Mouse (Mus musculus): ENCODE data around the gene Nfia. TPM values are rescaled to one million over a fixed set of nuclear protein-coding genes. Genes with fewer than 3 reads are reported as not detected.
A peak's percentile ranks its signal among the peaks of the same experiment; 100 is the strongest.

Nfia gene
- total RNA-seq, 1 experiment from 2014 or later: 206 TPM

DNA sequence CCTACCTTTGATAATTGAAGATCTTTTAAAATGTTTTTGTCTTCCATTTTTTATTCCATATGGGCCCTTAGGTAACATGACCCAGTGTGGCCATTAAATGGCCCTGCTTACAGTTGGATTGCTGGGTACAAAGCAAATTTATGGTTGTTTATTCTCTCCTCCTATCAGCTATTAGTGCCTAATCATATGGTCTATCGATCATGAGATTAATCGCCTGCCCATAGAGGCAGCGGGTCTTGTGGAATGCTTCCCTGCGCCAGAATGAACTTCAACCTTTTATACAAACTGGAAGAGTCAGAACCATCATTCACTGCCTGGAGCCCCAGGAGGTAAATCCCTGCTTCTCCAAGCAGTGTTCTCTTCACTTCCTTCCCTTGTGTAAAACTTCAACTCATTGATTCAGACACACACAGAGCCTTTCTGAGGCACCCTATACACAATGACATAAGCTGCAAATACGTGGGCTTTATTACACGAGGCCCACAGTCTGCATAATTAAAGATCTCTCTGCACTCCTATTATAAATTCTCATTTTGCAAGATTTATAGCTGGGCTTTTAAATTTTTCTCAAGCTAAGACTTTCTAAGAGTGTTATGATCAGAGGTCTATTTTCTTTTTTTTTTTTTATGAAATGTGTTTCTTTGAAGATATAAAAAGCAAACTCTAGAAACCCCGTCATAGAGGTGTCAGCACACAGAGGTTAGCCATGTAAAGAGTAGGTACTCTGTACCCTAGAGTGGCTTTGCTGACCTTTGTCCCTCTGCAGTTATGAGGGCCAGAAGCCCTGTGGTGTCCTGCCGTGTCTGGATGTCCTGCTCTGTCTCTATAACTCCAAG, 67.9 kb downstream of the Nfia start:
- no peak for DNase-seq

DNA sequence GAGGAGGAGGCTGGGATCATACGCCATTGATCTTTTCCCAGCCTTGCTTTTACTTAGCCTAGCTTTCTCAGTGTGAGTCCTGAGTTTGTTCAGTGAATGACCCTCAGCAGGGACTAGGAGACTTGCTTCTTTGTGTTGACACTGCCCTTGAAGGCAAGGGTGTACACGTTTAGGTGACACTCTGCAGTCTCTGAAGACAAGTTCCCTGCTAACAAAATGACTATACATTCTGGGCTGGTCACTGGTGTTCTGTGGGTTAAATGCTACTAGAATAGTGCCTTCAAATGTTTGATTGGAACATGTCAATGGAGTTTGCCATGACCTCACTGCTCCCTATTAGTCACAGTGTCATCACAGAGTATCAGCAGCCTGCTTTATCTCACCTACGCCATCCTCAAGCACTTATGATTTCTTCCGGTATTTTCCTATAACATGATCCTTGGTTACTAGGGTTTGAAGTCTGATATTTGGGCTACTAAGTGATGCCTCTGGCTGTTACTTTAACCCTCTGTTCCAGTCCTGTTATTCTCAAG, 68.6 kb downstream of the Nfia start:
- DNase-seq: no peak

DNA sequence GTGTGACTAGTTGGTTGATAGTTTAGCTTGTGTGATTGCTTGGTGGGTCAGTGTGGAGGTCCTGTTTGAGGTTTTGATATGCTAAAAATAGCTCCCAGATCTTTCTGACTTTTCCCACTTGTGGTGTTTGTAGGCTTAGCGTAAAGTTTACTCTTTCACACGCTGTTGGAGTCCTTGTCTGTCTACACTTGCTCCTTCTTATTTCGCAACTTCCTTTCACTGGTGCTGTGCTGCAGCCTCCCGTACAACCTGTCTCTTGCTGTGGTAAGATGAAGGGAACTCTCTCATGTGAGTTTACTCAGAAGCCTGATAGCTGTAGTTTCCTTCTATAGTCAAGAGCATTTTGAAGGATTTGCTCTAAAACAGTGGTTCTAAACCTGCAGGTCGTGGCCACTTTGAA, 69.2 kb downstream of the Nfia start:
- no peak for DNase-seq

DNA sequence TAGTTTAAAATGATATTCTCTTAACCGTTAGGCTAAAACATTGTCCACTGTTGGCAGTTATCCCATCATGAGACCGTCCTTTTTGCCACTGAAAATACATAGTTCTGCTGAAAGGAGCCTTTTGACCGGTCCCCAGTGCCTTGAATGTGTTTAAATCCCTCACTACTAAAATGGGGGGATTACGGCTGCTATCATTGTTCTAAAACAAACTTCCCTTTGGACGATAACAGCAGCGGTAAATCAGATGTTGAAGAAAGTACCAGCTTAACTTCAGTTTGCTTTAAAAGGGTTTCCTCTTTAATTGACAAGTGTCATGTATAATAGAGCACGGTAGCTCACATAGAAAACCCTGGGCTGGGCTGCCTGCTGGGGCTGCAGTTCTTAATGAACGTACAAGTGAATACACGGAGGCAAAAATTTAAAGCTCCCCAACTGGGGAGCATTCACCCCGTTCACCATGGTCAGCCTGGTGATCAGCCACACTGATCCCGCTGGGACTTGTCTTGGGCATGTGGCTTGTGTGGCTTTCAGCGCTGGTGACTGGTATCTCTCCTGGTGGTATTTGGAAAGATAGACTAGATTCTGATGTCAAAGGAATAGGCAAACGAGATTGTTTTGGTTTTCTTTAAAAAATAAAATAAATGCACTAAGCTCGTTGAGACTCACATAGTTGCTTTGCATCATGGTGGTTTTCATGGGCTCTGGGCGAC, 71.6 kb downstream of the Nfia start:
- DNase-seq: no peak

DNA sequence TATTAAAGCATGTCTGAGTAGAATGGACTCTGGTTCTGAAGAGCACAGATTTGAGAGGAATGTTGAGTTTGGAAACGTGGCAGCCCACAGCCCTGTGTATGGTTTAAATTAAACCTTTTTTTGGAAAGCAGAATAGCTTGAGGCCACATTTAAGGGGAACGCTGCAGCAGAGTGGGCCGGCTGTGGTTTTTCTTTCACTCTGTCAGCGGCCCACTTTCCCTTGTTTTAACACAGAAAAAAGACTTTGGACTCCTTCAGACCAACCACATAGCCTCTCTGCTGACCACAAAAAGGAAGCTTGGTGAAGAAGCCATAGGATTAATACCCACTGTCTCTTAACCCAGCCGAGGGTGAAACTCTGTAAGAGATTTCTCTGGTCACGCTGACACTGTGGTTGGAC, 72.4 kb downstream of the Nfia start:
- DNase-seq: no peak

DNA sequence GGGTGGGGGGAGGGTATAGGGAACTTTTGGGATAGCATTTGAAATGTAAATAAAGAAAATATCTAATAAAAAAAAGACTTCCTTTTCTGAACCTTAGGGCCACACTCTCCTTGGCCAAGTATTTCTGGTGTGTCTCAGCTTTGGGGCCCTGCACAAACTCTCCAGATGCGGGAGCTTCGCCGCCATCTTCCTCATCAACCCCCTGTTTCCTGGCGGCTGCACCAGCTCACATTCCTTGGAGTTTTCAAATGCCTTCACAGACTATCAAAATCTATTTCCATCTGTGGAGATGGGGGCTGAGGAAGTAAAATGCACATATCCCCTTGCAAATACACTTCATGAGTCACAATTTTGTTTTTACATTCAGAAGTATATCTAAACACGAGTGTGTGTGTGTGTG, 75.1 kb downstream of the Nfia start:
- no peak for DNase-seq

DNA sequence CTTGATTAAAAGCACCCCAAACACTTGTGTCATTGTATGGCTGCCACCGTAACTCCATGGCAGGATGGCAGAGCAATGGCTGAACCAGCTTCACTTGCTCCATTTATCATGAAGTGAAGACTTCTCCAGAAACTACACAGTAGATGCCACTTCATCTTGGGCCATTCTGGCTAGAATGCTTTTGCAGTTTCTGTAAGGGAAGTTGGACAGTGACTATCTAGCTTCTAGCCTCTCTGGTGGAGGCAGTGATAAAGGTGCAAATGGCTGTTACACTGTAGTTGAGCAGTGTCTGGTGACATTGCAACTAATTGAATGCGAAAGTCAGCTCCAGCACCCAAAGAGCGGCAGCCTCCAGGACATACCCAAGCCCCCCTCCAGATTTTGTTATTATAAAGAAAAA, 78.5 kb downstream of the Nfia start:
- no peak for DNase-seq

DNA sequence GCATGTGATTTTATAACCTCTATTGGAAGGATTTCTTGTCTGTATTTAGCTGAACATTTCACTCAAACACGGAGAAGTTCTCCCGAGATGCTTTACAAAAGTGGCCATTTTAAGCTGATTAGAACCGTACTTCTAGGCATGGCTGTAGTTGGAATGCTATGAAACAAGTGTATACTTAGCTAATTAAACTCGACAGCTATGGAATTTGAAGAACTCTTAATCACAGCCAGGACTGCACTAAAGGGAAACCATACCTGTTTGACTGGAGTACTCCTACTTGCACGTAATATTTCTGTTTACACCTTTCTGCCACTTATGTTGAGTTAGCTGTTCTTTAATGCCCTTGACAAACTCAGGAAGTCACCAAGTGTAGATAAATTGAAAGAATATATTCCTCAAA, 79.2 kb downstream of the Nfia start:
- DNase-seq: no peak

DNA sequence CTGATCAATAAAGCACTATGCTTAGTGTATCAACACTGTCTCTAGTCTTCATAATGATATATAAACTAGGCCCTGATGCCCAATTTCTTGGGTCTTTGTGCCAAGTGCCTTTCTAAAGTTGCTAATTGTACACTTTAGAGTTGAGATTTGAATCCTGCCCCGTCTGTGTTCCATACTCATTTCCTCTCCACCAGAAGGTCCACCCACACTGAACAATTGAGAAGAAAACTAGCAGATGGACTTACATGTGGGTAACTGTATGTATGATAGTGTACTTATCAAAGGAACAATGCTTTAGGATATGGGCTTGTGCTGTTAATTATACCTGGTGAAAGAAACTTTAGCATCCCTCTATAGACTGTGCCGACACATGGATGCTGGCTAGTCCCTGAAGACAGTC, 80.1 kb downstream of the Nfia start:
- no peak for DNase-seq

DNA sequence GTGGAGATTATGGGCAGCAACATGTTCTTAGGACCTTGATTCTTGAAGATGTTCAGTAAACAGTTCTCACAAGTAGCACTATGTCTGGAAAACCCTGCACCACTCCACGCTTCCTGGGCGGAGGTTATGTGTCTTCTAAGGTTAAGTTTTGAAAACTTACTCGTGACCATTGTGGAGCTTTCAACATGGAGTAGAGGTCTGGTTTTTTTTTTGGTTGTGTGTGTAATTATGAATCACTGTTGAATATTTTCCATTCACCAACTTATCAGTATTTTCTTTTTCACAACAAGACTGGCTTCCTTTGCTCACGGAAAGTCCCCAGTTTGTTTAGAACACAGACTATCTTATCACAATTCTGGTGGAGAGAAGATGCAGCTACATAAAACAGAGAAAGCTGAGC, 82.2 kb downstream of the Nfia start:
- DNase-seq: no peak

DNA sequence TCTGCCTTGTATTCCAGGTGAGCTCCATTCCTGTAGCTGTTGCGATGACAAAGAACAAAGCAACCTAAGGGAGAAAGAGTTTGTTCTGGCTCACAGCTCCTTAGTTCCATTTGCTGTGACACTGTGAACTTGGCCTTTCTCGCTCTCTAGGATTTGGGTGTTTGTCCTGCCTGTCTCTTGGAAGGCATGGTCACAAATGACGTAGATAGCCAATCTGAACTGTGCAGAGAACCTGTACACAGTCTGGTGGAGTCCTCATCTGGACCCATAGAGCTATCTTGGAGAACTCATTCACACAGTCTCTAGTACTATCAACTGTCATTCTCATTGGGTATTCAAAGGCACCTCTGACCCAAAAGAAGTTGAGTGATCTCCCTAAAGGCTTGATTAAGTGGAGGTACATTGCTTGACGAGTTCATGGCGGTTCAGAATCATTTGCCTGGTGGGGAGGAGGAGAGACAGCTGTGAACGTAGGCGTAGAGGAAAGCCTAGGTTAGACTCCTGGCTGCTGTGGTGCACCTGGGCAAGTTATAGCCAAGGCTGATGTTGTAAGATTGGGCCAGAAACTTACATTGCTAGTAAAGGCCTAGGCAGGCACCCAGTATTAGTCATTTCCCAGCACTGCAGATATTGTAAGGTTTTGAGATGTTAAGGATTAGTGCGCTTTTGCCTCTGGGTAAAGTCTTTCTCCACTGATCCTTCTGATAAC, 83.3 kb downstream of the Nfia start:
- DNase-seq: no peak

DNA sequence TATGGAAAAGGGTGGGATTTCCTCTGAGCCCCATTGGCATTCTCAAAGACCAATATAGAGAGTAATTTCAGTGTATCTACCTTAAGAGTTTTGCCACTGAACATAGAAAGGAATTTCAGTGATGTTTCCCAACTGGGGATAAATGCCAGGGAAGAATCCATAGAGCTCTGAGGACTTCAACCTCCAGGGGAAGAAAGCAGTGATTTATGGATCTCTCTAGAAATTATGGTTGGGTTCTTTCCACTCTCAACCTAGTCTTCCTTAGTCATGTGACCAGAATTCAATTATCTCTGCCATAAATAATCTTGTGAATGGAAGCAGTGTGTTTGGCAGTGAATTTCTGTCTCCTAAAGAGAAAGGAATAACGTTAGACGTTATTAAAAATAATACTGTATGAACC, 85.0 kb downstream of the Nfia start:
- no peak for DNase-seq

DNA sequence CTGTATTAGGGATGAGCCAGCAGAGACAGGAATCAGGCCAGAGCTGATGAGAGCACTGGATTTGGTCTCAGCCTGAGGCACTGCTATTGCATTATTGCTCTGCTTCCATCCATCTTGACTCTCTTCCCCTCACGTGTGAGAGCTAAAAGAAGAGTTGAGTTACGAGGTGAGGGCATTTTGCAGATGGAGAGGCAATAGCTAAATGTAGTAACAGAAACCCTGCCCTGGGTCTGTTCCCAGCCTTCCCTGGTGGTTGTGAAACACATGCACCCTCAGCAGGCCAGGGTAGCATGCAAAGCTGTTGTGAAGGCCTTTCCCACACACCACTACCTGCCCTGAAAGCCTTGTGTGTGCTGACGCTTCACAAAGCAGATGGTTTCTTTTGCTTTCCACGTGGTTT, 86.9 kb downstream of the Nfia start:
- no peak for DNase-seq

DNA sequence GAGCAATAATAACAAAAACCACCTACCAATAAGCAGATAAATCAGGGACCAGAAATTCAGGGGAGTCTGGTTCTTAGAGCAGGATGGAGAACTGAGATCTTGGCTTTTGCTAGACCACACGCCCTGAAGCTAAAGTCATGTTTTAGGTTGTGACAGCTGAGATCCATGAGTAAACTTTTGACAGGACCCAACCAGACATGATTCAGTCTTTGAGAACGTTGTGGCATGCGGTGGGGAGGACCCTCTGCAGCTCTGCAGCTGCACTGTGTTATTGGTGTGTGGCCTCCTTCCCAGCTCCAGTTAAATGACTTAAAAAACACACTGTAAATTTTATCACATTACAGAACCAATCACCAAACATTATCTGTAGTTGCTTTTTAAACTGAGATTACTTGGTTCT, 87.8 kb downstream of the Nfia start:
- DNase-seq: no peak

DNA sequence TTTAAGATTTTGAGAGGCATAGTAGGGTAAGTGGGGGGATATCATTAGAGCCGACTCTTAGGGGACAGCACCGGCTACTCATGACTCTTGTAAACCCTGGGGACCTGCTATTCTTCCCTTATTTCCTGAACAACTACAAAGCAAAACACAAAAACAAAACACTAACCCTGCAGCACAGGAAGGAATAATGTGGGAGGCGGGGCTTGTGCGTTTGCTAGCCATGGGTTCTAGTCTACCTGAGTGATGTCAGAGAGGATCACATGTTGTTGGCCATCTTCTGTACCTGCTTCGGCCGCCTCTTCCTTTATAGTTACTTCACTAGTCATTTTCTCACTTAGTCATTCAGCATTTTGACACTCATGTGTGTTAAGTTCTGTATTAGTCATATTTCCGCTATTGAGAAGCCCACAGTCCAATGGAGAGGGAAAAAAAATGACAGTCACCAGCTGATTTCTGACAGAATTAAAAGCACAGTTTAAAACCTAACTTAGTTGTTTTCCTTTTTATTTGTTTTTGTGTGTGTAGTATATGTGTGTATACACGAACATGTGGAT, 88.3 kb downstream of the Nfia start:
- DNase-seq: no peak

DNA sequence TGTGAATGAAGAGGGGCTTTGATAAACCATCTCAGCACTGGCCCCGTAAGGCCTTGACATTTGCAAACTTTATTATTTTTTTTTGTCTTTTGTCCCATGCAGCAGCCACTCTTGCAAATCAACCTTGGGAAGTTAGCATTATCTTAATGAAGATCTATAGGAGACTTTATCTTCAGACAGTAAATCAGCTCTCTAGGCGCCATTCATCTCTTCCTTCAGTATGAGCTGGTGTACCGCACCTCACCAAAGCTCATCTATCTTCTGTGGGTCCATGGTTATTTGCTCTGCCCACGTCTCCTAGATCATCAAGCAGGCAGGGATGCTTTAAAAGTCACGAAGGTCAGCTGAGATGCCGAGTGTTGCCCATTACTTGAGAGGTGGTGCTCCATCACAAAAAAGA, 89.8 kb downstream of the Nfia start:
- DNase-seq: no peak

DNA sequence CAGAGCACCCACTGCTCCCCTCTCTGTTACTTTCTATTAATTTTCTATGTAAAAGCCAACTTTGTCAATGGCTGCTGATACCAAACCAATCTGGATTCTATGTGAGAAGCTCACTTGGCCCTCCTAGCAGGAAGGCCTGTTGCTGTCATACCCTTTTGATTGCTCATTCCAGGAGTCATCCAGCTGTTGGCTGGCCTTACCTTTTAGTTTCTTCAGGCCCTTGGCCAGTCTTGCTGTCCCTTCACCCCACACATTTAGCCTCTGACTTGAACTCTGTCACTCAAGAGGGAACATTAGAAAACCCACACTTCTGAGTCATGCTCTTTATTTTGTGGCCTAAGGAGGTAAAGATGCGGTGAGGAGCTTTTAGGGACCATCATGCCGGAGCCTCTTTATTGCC, 91.7 kb downstream of the Nfia start:
- DNase-seq: no peak

DNA sequence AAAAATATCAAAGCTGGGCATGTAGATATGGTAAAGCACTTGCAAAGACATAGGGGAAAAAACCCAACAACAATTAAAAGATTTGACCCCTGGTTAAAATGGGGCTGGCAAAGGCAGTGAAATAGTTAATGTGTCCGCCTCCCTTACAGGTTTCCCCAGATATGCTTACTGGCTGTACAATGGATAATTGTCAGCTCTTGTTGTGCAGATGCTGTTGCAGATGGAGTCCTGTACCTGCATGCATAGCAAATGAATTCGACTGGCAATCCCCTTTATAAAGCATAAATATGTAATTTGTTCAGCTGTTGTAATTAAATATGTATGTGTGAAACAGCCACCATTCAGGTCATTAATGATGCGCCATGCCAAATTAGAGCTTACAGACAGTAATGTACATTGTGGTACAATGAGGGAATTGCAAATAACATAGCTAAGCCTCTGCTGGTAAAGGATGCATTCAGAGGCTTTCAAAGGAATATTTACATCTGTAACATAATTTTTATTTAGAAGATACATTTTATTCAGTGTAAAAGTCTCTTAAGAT, 92.9 kb downstream of the Nfia start:
- DNase-seq: no peak

DNA sequence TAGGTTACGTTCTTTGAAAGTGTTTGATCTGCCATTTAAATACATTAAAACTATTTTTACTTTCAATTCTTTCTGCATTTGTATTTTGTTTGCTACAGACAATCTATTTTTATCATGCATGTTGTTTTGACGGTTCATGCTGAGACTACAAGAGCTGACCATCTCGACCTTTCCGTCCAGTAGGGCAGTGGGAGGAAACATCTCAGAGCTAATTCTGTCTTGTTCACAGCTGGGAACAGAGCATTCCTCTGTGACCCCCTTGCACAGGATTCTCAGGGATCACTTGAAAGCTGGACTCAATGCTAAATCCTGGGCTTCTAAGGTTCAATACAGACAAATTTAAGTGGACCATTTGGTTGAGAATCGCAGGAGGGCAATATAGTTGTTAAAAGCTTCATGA, 93.9 kb downstream of the Nfia start:
- DNase-seq: no peak

DNA sequence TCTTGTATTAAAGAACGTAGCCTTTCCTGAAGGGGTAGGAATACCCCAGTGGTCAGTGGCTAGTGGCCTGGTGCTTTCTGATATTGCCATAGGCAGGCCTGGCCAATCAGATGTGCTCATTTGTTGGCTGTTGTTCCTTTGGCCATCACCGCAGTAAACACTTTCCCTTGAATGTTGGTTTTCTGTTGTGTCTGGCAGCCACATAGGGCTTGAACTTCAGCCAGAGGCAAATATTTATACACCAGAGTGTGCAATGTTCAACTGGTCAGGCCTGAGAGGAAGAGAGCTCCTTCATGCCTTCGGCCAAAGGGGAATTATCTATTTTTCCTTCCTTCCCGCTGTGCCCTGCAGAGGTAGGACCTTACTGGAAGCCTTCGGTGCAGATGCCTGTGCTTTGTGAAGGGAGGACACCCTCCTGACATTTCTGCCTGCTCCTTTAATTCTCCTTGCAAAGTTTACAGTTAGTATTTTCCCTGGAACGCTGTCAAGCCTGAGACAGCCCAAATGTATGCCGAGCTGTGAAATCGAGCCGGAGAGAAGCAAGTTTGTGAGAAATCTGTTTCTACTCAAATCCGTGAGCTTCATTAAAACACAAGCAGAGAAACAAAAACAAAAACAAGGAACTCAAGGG, 95.9 kb downstream of the Nfia start:
- DNase-seq: peak; percentile 22

DNA sequence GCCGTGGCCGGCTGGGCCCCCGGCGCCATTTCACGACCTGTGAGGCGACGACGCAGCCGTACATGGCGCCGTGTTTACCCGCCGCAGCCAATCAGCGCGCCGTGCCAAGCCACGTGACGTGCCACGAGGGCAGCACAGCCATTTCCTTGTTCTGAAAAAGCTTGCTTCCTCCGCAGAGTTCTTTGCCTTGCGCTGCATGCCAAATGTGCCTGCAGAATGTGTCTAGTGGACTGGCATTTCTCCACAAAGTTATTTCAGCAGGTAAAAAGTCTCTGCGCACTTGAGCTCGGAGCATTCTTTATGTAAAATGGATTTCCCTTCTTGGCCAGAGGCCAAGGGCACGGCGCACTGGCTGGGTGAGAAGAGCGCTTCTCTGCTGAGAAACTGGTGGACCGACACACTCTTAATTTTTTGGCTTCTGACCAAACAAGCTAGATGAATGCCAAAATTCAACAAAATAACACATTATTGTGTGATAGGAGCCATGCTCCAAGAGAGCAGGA, 96.5 kb downstream of the Nfia start:
- peak; percentile 95 for DNase-seq

DNA sequence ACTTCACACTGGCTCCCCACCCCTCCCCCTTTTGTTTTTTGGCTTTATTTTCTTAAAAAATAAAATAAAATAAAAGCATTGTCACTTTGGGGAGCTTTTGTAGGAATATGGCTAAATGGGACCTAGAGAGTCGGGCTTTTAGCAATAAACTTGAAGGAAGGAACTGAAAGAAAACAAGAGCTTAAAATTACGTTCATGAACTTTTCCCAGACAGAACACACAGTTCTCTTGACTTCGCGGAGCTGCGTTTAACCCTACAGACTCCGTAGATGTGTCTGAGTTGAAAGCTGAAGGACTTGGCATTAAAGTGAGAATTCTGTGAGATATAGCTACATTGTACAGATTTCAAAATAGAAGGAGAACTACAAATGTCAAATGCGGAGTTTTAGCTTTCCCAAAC, 96.9 kb downstream of the Nfia start:
- DNase-seq: no peak

Measured in adrenal gland, postnatal 25 days (tissue).